Mouse (Mus musculus) kidney, adult 11 months (tissue): ENCODE measurements around the gene Homer3.

Experiments used
- DNase-seq: peaks from one replicate; pipeline ENCODE4 v3.0.0; 2022

The Homer3 gene

GRCm38 (mm10) chr8:70340659-70341058 lies 58.0 kb downstream of the Homer3 start:
- no peak for DNase-seq

- no peak for DNase-seq
Measured at GRCm38 (mm10) chr8:70342007-70342406, 59.4 kb downstream of the Homer3 start.

- no peak for DNase-seq
Measured at GRCm38 (mm10) chr8:70343076-70343475, 60.4 kb downstream of the Homer3 start.

GRCm38 (mm10) chr8:70343696-70344095 lies 61.1 kb downstream of the Homer3 start:
- no peak for DNase-seq
